Mouse (Mus musculus): ENCODE results near the gene Lyplal1.
A peak's percentile ranks its signal among the peaks of the same experiment; 100 is the strongest.

Lyplal1 gene

DNA sequence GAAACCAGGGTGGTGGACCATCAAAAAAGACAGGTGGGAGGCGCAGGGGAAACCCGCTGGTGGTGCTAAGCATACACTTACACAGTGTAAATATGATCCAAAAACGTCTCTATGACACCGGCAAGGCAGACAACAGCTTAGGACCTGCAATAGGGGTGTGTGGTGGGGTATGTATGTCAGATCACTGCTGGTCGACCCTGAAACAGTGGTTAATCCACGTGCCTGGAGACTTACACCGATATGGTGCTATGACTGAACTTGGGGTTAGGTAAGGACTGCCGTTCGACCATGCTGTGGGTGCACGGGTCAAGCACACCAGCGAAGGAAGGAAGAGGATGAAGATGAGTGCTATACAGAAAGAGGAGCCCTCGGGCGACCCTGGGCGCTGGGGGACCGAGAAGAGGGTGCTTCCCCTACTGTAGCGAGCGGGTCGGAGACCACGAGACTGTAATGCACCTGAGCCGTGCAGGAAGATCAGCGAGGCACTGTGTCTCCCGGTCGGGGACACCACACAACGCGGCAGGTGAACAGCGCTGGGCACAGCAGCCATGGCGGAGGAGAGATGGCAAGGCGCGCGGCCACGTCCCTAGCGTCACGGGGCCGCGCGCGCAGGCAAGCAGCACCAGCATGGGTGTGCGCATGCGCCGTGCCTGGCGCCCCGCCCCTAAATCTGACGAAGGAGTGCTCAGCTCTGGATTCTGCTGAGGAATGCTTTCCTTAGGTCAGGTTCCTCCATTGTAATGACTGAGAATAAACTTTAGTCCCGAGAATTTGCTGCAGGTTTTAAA lies at the start of gene Lyplal1:
Gene Lyplal1, minus strand, starts transcription at position 610 of the 788 bp plus-strand sequence.
- peak; percentile 95 for DNase-seq (ENCODE audit: low spot score)

GRCm38 (mm10) chr1:186163616-186164015 lies 46.5 kb upstream of the Lyplal1 start:
- no peak for DNase-seq (ENCODE audit: low spot score)

DNA sequence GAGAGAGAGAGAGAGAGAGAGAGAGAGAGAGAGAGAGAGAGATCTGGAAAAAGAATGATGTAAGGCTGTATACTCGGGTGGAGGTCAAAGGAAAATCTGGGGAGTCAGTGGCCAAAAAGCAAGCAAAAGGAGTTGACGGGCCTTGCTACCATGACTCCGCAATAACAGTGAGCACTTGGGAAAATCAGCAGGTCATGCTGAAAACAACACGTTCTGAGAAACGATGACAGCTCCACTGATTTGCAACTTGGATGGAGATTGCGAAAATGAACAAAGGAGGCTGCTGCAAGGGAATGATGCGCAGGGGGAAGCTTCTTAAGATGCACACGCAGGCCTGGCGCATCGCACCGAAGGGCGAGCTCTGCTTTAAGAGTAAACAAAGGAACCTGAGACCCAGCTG lies 46.1 kb upstream of the Lyplal1 start:
- DNase-seq (ENCODE audit: low spot score) = no peak

DNA sequence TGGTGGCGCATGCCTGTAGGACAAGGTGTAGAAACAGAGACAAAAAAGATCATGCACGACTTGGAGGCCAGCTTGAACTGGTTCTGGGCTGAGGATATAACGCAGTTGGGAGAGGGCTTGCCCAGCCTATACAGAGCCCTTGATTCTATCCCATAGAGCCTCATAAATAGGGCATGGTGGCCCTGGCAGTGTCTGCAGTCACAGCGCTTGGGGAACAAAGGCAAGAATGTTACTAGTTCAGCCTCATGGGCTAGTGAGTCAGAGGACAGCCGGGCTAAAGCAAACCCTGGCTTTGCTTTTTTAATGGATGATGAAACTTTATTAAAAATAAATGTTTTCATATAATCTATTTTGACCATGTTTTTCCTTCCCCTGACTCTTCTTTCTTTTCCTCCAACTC lies 33.3 kb upstream of the Lyplal1 start:
- DNase-seq (ENCODE audit: low spot score) = no peak

- no peak for DNase-seq (ENCODE audit: low spot score)
Measured at GRCm38 (mm10) chr1:186145444-186145843, 28.3 kb upstream of the Lyplal1 start.

DNA sequence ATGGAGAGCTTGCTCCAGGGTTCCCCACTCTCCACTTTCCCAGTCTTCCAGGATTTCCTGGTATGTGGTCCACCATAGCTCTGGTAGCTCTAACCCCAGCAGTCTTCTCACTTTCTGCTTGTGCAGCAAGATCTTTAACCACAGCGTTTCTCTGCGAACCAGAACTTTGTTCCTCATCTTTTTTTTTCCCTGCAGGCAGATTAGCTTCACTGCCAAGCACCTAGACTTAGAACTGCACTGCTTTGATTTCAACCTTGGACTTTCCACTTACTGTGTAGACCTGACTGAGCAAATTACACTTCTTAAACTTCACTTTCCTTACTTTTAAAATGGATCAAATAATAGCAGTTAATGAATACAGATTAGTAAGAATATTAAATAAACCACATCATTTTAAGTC lies 23.1 kb upstream of the Lyplal1 start:
- no peak for DNase-seq (ENCODE audit: low spot score)

GRCm38 (mm10) chr1:186137873-186138272 lies 20.8 kb upstream of the Lyplal1 start:
- DNase-seq (ENCODE audit: low spot score) = no peak

DNA sequence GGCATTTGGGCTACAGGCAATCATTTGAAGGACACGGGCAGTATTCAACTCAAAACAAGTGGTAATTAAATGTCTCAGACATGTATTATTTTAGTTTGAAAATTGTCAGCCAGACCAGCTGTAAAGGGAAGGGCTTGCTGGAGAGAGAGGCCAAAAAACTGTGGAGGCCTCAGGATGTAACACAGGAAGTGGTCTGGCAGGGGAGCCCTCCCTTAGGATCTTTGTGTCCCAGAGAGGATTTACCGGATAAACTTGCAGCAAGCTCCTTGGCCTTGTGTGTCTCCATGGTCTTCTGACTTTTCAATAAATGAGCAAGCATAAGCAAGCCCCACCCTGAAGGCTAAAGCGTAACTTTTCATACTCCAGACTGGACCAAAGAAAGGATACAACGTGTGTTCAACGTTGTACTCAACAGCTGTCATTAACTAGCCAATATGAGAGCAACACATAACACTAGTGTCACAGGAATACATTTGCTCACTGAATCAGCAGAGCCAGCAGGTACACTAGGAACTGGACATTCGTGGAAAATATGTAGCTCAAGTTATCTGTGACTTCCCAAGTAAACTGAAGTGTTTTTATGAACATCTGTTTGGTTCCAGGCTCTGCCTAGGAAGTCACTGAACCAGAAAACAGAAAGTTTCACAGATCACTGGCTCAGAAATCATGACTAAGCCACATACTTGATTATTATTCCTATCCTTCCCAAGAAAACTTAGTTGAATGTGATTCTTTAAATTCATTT lies 19.7 kb upstream of the Lyplal1 start:
- no peak for DNase-seq (ENCODE audit: low spot score)

GRCm38 (mm10) chr1:186131465-186131864 lies 14.4 kb upstream of the Lyplal1 start:
- no peak for DNase-seq (ENCODE audit: low spot score)

GRCm38 (mm10) chr1:186128940-186129339 lies 11.8 kb upstream of the Lyplal1 start:
- no peak for DNase-seq (ENCODE audit: low spot score)

GRCm38 (mm10) chr1:186126313-186126862 lies 9.3 kb upstream of the Lyplal1 start:
- no peak for DNase-seq (ENCODE audit: low spot score)

GRCm38 (mm10) chr1:186123690-186124089 lies 6.6 kb upstream of the Lyplal1 start:
- DNase-seq (ENCODE audit: low spot score) = no peak

DNA sequence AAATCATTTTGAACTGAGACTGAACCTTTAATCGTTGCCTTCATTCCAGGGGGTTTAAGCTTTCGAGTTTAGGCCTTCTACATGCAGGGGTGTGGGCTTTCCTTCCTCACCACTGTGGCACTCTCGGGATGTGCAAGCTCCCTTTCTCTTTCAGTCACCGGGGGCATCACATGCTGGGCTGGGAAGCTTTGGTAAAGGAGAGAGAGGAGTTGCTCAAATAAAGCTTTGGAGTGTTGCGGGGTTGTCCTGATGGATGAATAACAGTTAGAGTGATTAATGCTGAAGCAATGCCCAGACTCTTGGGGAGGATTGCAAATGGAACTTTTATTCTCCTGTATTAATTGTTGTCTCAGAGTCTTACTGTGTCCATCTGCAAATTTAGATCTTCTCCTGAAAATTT lies 2.7 kb upstream of the Lyplal1 start:
- no peak for DNase-seq (ENCODE audit: low spot score)

- DNase-seq (ENCODE audit: low spot score) = no peak
Measured at GRCm38 (mm10) chr1:186116086-186116600, 967 bp downstream of the Lyplal1 start.

- no peak for DNase-seq (ENCODE audit: low spot score)
Measured at GRCm38 (mm10) chr1:186102313-186102712, 14.8 kb downstream of the Lyplal1 start.

- no peak for DNase-seq (ENCODE audit: low spot score)
Measured at GRCm38 (mm10) chr1:186066266-186066897, 50.7 kb downstream of the Lyplal1 start.

DNA sequence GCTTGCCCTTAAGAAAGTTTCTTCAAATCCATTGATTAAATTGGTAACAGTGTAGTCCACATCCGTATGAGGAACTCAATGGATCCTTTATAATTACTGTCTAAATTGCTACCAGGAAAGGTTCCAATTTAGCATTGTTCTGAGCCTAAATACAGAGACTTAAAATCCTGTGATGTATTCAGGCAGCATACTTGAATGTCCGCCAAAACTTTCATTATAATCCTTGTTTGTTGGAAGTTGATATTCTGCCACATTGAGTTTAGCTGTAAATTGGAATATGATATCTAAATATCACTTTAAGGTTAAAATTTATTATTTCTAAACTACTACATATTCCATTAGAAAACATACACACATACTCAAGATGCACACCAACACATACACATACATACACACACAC lies 57.1 kb downstream of the Lyplal1 start:
- DNase-seq (ENCODE audit: low spot score) = no peak

GRCm38 (mm10) chr1:186054227-186054626 lies 62.9 kb downstream of the Lyplal1 start:
- DNase-seq (ENCODE audit: low spot score) = no peak

DNA sequence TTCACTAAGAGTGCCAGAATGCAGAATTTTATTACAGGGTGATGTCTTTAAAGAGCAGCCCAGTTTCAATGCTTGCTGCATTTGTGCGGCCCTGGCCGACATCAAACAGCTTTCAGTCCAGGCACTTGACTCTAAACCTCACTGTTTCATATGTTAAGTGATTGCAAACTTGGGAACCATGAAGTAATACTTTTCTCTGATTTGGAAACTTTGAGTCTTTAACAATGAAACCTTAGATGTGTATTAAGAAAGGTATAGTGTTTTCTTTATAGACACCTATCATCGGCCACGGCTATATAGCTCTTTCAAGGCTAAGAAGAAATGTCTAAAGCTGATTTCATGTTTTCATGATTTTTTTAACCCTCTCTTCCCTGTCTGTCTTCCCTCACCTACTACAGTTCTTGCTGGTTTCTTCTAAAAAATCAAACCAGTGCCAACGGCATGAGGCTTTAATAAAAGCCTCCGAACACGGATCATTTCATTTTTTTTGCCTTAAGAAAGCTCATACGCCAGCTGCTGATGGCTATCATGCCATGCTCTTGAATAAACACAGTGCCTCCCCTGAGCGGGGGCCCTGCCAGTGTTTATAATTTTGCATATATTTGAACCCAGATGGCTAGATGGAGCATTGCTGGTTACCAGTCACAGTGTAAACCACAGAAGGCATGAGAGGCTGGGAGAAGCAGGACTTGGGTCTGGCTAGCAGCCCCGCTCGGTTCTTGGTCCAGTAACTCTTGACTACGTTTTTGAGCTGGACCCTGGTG lies 63.6 kb downstream of the Lyplal1 start:
- no peak for DNase-seq (ENCODE audit: low spot score)

DNA sequence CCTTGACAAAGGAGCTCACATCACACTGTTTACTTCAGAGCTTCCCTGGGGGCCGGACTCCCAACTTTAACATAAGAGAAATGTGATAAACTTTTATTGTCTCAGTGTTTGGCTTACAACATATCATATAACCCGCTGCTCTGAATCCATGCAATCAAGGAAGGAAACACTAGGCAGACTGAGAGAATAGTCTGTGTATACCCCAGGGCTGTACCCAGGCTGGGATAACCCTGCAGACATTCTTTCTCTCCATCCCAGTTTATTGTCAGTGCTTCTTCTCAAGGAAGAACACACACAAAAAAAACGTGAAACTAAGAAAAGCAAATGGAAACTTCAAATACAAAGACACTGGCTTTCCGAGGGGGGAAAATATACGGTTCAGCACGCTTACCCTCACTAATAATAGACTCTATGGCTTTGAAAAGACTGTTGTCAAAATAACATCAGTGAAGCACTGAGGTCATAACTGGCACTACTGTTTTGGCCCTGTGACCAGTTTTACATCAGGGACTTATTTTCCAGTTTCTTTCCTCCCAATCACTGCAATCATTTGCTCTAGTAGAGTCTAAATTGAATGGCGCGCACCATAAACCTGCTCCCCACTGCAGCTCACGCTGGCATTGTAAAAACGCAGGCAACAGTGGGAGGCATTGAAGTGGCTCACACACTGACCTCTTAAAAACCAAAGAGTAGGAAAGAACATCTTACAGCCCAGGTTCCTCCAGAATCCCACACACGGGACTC lies 73.2 kb downstream of the Lyplal1 start:
- no peak for DNase-seq (ENCODE audit: low spot score)

GRCm38 (mm10) chr1:186041841-186042240 lies 75.3 kb downstream of the Lyplal1 start:
- no peak for DNase-seq (ENCODE audit: low spot score)

All from ovary, postnatal 36 days (tissue).